Mouse (Mus musculus): Measurements from ENCODE around the gene Ephb6.
"Not testable (repeated sequence)": the region's sequence is repeated elsewhere in the genome, so short reads cannot be mapped to it uniquely, and the experiment has no call there.

Ephb6 gene

DNA sequence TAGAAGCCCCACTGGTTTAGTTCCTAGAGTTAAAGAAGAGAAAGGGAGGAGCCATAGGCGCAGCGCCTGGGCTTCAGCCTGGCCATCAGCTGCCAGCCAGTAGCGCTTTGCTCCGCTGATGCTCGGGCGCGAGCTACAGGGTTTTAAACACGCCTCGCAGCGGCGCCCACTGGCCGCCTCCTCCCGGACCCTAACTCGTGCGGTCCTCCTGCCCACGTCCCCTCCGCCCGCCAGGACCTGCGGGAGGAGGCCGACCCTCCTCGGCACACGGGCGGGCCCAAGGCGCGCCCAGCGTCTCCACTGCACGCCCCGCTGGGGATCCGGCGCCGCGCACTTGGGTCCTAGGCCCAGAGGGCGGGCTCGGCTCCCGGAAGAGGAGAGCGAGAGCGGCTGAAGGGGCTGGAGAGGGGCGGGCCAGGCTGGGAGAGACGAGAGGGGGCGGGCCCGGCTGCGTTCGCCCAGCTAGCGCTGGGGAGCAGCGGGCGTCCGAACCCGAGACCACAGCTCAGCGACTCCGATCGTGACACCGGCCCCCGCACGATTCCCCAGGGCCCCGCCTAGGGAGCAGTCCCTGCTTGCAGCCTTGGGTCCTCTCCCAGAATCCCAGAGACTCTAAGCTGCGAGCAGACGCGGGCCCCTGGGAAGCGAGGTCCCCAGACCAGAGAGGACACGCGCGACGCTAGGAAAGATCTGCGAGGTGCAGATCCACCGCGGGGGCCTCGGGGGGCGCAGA, at the start of gene Ephb6:
Ephb6 (plus strand) TSS at position 422 of the 733 bp plus-strand sequence.
- peak; percentile 75 for DNase-seq

DNA sequence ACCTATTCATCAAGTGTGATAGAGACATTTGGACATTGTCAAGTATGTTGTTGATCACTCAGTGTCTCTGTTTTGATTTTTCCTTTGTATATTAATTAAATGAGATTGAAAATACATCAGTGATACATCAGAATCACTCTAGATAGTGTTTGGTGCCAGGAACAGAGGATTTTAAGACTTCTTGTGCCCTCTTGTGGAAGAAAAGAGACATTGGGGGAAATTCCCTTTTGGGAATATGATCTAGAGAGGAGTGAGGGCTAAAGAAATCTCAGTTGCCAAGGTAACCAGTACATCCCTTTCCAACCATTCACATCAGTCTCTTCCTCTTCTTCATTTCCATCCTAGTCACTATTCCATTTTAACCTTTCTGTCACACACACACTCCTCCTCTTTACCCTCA, 48.9 kb upstream of the Ephb6 start:
- DNase-seq, result no peak

DNA sequence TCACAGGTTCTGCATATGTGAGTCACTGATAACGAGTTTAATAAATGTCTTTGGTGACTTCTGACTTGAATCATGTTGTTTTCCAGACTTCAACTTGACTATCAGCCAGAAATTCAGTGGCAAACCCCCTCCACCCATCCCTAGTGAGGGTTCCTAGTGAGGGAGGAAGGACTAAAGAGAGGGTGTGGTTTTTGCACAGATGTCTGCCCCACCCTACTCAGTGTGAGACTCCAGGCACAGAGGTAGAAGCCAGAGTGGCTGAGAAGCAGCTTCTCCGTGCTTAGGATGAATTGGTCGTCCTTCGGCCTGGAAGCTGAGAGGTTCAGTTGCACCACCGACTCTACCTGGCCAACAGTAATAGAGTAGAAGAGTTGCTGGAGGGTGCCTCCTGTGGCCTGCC, 47.8 kb upstream of the Ephb6 start:
- DNase-seq, result no peak

DNA sequence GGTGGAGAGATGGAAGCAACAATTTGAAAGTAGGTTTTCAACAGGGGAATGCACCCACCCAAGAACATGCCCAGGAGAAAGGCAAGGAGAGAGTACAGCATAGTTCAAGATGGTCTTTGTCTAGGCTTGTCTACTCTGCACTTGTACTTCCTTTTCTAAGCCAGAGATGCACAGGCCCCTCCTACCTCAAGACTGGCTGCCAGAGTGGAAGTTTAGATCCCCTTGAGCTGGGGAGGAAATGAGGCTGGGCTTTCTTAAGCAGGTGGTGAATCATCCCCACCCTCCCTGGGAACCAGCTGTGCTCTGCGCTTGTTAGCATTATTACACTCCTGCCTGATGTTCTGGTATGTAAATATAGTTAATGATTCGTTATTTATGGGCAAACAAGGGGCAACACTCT, 47.0 kb upstream of the Ephb6 start:
- DNase-seq, result no peak

DNA sequence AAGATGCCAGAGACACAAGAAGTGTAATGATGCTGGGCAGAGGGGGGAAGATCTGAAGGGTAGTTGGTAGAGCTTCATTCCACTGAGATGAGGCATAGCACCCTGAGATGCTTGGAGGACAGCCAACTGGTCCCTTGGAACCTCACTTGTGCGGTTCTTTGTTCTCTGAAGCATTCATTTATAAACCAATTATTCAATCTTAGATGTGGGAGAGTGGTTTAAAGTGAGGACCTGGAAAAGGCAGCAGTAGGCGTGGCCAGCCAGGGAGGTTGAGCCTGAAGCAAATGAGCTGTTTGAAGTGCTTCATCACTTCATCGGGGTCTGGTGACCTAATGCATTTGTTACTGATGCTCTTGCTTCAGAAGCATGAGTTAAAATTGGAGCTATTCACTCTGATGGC, 46.0 kb upstream of the Ephb6 start:
- no peak for DNase-seq

DNA sequence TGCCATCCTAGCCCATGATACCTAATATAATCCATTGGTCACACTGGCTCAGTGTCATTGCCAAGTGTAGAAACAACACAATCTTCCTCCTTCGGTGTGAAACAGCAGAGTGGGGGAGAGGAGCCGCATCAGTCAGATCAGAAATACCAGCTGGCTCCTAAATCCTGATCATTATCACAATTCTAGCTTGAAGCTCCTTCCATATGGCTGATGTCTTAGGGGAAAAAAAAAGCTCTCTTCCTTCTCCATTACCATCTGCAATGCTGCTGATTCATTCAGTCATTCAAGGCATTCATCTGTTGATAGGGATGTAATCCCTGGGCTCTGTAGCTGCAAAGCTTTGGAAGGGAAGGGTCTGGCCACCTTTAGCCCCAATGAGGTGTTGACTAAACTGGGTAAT, 45.0 kb upstream of the Ephb6 start:
- no peak for DNase-seq

DNA sequence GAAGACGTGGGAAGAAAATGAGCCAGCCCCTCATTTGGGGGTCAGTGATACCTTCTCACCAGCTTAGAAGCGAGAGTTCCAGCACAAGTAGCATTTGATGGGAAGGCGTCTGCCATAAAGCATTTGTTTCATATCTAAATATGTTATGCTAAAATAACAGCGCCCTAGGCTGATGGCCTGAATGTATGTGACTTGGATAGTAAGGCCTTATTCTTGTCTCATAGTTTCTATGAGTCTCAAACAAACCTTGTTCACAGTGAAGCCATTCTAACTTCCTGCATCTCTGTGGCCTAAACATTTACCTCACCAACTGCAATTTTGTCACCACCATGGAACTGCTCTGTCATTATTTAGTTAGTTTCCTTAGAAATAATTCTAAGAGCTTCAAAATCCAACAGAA, 42.7 kb upstream of the Ephb6 start:
- DNase-seq, result no peak

DNA sequence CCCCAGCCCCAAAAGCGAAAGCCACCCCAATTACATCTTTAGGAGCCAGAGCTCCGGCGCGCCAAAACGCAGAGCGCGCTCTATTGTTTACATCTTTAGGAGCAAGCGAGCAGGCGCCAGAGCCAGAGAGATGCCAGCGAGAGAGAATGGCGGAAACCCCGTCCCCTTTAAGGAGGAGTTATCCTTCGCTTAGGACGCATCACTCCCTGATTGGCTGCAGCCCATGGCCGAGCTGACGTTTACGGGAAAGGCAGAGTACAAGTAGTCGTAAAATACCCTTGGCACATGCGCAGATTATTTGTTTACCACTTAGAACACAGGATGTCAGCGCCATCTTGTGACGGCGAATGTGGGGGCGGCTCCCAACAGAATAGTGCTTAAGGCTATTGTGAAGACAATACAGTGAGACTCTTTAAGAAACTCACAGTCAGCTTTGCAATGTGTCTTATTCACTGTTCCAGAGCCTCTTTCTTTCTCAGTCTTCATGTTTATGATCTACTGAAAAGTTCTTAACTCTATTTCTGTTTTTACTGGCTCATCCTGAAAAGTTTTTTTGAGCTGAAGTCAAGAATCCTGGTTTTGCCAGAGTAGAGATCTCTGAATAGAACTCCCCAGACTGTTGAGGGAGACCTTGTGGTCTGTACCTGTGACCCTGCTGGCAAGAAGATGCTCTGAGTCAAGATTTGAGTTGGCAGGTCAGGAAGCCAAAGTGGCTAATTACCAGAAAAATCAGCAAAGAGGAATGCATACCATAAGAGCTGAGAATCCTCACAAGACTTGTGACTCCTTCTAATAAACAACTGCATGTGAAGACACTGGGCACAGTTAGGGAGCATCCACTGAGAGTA, 42.0 kb upstream of the Ephb6 start:
- not testable (repeated sequence) for DNase-seq

DNA sequence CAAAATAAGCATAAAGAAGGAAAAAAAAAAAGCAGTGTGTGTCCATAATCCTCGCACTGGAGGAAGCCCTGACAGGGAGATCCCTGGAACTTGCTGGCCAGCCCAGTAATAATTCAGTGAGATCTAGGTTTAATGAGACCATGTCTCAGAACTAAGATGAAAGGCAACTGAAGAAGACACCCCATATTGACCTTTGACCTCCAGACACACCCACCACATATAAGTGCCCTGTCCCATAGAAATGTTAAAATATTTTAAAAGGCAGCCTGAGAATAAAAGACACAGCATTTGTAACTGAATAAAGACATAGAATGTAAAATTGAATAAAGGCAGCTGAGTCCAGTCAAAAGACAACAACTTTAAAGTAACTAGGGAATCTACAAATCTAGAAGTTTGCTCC, 40.0 kb upstream of the Ephb6 start:
- no peak for DNase-seq

DNA sequence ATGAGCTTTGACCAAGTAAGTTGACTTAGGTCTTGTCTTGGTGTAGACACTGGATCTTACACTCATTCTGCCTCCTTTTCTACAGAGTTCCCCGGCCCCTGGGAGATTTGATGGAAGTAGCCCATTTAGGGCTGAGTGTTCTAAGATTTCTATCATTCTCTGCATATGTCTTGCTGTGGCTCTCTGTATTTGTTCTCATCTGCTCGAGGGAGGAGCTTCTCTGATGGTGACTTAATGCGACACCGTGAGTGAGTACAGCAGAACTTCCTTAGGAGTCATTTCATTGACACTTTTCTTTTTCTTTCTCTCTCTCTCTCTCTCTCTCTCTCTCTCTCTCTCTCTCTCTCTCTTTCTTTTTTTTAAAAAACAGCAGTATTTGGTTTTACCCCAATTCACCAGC, 38.3 kb upstream of the Ephb6 start:
- DNase-seq, result no peak

DNA sequence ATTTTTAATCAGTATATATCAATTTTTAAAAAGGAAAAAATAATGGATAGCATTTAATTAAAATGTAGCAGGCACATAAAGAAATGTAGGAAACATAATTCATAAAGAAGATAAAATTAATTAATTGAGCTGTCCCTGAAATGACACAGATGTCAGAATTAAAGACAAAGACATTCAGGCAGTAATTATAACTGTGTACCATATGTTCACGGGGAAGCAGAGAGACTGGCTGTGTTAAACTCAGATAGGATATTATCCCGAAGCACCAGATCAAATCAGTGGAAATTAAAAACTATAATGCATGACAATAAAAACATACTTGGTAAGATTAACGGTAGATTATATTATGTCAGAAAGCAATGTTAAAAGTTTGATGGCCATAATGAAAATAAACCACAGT, 36.2 kb upstream of the Ephb6 start:
- DNase-seq, result no peak

DNA sequence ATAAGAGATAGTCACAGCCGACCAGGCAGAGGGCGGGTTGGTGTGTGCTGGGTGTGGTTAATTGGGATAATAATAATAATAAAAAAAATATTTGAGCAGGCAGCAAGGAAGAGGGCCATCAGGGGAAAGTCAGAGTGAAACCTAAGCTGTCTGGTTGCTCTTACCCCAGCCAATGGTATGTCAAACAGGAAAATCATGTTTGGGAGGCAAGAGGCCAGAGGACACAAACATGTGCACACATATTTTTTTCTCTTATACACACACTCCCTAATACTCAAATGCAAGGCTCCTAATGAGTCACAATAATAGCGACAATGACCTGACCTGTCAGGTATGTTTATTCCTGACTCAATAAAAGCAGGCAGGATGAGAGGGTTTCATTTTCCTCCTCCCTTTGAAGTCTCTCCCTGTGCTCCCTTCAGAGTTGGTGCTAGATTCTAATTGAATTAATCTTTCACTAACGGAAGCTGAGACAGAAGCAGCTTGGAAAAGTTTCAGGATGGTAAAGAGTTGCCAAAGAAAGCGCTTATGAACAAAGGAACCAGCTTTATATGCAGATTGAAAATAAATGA, 28.7 kb upstream of the Ephb6 start:
- DNase-seq, result no peak

DNA sequence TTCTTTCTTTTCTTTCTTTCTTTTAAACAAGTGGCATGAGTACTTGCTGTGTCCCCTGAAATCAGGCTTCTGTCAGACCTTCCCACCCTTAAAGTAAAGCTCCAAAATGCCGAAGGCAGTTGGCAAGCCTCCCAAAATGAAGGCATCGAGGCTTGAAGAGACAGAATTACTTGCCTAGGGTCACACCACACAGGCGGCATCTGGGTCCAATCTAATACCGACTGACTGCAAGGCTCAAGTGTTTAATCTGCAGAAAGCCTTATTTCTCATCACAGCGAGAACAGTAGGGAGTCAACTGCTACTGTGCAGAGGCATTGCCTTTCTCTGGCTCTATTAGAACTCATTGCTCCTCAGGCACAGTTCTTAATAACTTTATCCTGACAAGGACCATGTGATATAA, 28.0 kb upstream of the Ephb6 start:
- no peak for DNase-seq

DNA sequence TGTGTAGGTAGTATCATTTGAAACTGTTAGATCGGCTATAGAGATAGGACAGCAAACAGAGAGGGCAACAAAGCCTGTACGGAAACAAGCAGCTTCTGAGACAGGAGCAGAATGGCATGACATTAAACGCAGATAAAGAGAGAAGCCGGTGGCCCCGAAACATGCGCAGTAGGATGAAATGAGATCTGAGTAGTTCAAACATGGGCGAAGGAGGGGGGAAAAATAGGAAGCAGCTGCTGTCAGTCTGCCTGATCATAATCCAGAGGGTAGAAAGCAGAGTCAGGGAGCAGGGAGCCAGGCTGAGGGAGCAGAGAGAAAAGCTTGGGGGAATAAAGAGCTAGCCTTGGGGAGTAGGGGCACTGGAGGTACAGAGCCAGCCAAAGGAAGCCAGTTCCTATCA, 24.0 kb upstream of the Ephb6 start:
- no peak for DNase-seq

DNA sequence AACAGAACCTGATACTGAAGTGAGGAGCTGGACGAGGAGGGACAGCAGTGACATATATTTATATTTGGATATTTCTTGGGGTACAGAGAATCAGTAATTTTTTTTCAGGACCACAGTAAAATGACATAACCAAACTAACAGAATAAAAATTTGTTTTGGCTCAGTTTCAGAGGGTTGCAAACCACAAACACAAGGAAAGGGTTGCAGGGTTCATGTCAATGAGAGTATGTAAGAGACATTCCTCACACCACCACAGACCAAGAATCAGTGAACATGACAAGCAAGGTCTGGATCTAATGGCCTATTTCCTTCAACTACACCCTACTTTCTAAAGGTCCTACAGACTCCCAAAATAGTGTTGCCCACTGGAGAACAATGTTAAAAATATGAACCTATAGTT, 23.1 kb upstream of the Ephb6 start:
- DNase-seq, result no peak

DNA sequence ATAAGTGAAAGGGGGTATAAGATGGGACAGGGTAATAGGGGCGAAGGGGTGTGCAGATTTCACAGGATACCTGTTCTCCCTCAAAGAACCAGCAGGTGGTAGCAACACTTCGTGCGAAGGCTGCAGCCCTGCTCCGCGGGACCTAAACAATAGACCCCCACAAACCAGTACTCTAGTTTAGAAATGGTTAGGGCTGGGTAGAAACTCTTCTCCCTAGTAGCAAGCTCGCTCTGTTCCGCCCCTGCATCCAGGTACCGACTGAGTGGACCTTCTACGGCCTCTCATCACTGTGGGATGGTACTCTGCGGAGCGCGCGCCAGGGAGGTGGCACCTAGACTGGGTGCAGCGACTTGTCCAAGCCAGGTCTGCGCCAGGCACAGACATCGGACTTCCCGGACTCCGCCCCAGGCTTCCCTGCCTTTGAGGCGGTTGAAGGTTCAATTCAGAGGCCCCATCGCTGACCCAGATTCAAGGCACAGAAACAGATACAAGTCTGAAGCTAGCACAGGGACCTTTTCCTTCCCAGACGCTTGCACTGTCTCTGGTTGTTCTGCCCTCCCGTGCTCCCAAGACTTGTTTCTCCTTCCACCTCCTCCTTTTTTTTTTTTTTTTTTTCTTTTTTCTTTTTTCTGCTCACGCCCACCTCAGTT, 756 bp upstream of the Ephb6 start:
- DNase-seq, result peak; percentile 59

DNA sequence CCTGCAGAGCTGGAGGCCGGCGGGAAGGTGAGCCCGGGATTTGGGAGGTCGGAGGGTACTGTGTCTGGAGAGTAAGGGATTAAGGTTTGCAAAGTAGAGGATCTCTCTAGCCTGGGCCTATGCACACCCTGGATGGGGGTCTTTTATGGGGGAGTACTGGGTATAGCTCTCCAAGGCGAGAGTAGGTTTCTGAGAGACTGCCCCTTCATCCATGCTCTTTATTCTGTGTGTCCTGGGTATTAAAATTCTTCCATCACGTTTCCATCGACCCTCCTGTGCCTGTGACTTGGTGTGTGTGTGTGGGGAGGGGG, 467 bp downstream of the Ephb6 start:
- DNase-seq, result no peak

DNA sequence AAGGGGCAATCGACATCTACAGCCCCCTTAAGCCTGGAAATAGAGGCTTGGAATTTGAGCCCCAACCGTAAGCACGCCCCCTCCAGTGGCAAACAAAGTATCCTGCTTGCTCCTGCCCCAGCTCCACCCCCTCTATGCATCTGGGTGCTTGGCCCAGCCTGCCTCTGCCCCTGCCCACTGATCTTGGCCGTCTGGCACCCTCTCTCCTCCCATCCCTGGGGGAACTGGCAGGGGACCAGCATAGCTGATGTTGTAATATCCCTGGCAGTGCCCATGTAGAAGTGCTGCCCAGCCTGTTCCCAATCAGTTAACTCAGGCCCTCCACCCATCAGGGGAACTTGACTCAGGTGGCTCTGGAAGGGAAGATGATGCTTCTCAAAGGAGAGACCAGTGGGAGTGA, 932 bp downstream of the Ephb6 start:
- DNase-seq, result peak; percentile 65

DNA sequence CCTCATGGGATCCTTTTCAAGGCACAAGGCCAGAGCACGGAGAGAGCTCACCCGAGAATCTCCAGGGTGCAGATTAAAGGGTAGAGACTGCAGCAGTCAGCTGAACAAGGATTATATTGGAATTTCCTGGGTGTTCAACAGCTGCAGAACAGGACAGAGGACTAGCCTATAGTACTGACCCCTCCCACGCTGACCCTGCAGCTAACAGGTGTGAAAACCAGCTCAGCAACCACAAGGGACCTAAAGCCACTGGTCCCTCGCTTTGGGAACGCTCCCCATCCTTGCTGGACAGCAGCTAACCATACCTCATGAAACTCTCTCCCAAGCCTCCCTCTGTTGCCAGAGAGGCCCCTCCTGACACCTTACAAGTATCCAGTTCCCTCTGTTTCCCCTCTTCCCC, 2.4 kb downstream of the Ephb6 start:
- DNase-seq, result no peak

DNA sequence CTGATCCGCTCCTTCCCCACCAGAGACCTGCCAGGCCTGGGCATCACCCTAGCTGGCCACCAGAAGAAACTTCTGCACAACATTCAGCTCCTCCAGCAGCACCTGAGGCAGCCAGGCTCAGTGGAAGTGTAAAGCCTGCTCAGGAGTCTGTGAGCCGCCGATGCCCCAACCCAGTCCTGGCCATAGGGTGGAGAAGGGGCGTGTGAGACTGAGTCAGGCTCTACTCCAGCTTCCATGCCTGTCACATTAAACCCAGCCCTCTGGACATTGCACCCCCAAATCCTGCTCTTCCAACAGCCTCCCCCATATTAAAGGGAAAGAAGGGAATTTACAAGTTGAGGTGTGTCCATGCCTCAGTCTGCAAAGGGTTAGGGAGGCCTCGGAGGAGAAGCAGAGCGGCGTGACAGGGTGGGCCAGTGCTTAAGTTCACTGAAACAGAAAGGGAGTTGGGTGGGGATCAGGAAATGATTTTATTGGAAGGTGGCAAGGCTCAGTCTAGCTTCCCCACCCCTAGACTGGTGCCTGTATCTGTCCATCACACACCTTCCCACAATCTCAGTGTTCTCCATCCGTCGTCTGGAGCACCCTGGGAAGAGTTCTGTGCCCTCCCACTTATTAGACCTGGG, 15.0 kb downstream of the Ephb6 start:
- no peak for DNase-seq

DNA sequence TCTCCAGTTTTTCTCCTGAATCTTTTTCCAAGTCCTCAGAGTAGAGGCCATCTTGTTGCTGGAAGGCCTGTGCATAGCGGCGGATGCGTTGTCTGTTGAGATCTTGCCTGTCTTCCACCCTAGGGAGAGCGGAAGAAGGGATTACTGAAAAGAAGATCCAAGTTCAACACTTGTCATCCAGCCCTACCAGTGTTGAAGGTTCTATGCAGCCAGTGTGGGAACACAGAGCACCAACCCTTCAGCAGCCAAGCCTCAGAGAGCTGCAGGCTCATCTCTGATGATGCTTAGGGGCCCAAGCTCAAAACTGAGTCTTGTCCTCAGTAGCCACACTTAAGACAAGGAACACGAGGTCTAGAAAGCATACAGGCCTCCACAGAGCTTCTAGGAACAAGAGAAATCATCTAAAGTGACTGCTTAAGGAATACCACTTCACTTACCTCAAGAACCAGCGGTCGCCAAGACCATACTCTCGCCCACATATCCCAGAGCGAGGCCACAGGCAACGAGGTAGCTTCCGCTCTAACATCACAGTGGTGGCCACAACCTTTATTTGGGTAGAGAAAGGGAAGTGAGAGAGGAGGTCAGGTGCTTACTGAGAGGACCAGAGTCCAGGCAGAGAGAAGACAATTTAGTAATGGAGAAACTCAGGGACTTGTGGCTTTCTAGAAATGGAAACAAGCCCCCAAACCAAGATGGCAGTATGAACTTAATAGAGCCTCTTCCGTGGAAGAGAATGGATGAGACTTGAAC, 16.1 kb downstream of the Ephb6 start:
- no peak for DNase-seq

DNA sequence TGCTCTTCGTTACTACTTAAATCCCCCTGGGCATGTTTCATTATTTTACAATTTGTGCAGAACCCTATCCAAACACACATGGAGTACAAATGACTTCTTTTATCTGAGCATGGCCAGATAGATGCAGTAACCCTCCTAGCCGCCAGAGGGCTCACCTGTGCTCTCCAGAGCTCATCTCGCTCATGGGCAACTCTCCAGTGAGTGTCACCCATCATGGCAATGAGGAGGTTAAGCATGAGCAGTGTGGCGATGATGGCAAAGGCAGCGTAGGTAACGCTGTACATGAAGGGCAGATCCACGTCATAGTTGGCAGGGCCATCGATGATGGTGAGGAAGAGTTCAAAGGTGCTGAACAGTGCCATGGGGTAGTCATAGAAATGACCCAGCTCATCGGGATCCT, 17.4 kb downstream of the Ephb6 start:
- DNase-seq, result peak; percentile 50

DNA sequence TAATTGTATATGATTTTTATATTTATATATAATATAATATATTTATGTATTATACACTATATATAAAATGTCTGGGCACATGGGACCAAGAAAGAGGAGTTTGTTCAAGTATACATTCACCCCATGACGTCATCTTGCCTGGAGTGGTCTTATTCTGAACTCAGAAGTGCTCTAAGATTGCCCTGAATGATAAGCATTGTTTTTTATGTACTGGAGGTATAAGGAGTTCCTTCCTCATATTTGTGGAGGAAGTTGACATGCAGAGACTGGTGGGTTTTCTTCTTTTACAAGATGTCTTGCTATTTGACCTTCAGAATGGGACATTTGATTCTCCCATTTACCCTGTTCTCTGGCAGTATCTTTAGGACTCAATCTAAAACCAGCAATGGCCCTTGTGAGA, 22.9 kb downstream of the Ephb6 start:
- no peak for DNase-seq

Measured in right cerebral cortex, postnatal 4 days (tissue).